Mouse (Mus musculus) liver, postnatal 0 days (tissue): Measurements from ENCODE around the gene Plppr1.

Experiments
- CTCF ChIP-seq: sonication (generic); IDR thresholded peaks from 2 replicates; pipeline ENCODE4 v1.5.1; 2016; ENCODE audit warnings: antibody characterized with exemption, low read depth
- EP300 ChIP-seq: IDR thresholded peaks from 2 replicates; pipeline ENCODE4 v1.6.1; 2016; ENCODE audit warnings: antibody characterized with exemption, low read depth, mild to moderate bottlenecking

DNA sequence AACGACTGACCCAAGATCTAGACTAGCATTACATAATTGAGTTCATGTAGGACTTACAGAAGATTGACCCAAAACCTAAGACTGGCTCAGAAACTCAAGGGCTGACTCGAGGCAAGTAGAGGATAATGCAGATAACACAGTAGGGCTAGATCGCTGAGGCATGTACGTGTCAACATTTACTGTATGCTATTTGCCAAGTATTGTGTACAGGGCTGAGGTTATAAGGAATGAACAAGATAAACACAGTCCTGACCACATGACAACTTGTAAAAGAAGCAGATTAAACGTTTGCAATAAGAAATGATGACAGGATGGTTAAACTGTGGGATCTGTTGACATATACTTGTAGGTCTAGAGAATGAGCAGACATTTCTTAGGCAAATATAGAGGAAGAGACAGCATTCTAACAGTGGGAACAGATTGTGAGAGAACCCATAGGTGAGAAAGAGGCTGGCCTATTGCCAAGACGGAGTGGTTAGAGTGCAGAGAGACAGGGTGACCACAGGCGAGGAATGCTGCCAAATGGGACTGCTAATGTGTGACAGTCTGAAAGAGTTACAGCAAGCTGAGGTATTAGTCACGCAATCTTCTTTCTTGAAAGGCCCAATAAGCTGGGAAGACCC lies 138.2 kb downstream of the Plppr1 start:
- TF ChIP-seq CTCF: no peak
- no peak for TF ChIP-seq EP300
